Mouse (Mus musculus) left cerebral cortex, postnatal 4 days (tissue): ENCODE results near the gene Bnip2. TPM values are rescaled to one million over a fixed set of nuclear protein-coding genes. Genes with fewer than 3 reads are reported as not detected.

Experiments
- DNase-seq: peaks from one replicate; pipeline ENCODE4 v3.0.0-alpha.2; 2022
- intact Hi-C: fragments of 180-260 bp; cut with DNase I; formaldehyde crosslinking; loops from one replicate; pipeline ENCODE4 v1.15.1; 2025
- total RNA-seq, 2 experiments: library from RNA; stranded (reverse); gene quantifications; 2 replicates each; pipeline ENCODE4 v1.2.3; 2021

Bnip2 gene
- total RNA-seq, 2 experiments from 2014 or later, result 64.0 to 67.1 TPM

- DNase-seq, result no peak
- intact Hi-C loops, result no loop called here
Measured at GRCm38 (mm10) chr9:70044865-70045264, 55.6 kb downstream of the Bnip2 start.

DNA sequence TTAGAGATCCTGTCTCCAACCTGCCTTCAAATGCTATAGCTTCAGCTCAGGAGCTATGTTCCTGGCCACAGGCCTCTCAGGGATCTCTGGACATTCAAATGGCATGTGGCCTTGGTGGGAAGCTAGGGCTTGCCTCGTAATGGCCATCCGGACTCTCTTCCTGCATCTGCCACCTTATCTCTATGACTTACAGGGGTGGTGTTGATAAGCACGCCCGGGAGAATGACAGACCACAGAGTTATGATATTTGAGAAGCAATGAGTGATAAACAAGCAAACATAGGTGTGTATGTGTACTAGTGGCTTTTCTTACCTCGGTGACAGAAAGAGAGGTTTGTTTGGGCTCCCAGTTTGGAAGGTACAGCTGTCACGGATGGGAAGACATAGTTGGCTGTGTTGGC lies 57.0 kb downstream of the Bnip2 start:
- DNase-seq, result no peak
- intact Hi-C loops, result no loop called here

- no peak for DNase-seq
- intact Hi-C loops, result no loop called here
Measured at GRCm38 (mm10) chr9:70047839-70048238, 58.6 kb downstream of the Bnip2 start.

- intact Hi-C loops, result no loop called here
- DNase-seq, result no peak
Measured at GRCm38 (mm10) chr9:70048280-70048679, 59.0 kb downstream of the Bnip2 start.

- peak; percentile 5 for DNase-seq
- intact Hi-C loops, result no loop called here
Measured at GRCm38 (mm10) chr9:70048751-70049415, 59.6 kb downstream of the Bnip2 start.

- intact Hi-C loops, result no loop called here
- DNase-seq, result no peak
Measured at GRCm38 (mm10) chr9:70049416-70049783, 60.1 kb downstream of the Bnip2 start.

DNA sequence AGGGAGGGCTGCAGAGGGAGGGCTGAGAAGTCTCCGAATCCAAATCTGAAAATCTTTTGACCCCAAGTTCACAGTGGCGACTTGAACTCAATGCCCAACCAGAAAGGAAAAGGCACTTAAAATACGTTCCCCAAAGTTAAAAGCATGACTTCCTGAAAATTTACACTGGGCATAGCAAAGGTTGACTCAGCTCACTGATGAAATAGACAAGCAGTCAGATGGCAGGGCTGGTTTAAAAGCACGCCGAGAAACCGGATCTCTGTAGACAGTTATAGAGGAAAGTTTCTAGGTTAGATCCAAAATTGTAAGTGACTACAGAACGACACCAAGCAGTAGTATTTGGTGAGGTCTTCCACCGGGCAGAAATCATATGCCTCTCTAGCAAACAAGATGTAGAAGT lies 60.6 kb downstream of the Bnip2 start:
- no peak for DNase-seq
- intact Hi-C loops, result no loop called here

DNA sequence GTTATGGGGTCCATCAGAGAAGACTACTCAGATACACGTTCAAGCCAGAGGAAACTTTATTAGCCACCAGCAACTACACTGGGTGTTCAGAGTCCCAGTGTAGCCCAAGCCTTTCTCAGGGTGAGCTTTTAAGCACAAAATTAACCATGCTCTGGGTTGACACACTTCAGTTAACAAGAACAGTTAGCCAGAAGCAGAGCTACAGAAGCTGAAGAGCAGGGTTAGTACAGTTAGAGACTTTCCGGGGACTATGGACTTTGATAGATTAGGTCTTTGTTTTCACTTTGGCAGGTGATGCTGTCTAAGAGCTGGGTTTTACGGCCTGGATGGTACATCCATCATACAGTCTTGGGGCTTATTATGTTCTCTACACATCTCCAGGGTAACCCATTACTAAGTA lies 63.5 kb downstream of the Bnip2 start:
- DNase-seq, result no peak
- intact Hi-C loops, result no loop called here

GRCm38 (mm10) chr9:70053411-70053810 lies 64.1 kb downstream of the Bnip2 start:
- no peak for DNase-seq
- intact Hi-C loops, result no loop called here

Other genes with a start within 250 kb of the Bnip2 start
- under 1 TPM in 1 of 2 experiments, not detected in 1; 0.34 TPM for gene Foxb1, start 228.5 kb upstream of the Bnip2 start, total RNA-seq
- gene Gtf2a2, start 23.1 kb downstream of the Bnip2 start, total RNA-seq, result 10 to 100 TPM; 88.7 to 91.6 TPM
- gene Gcnt3, start 48.6 kb downstream of the Bnip2 start, total RNA-seq, result not detected
- 10 to 100 TPM; 61.8 to 65.9 TPM for gene Fam81a, start 153.1 kb downstream of the Bnip2 start, total RNA-seq
- gene Myo1e, start 217.9 kb downstream of the Bnip2 start, total RNA-seq, result 1 to 10 TPM; 5.2 to 6.1 TPM